Mouse (Mus musculus) kidney, embryonic 14.5 days (tissue): ENCODE measurements around the gene Polr1c. TPM values are rescaled to one million over a fixed set of nuclear protein-coding genes. Genes with fewer than 3 reads are reported as not detected.

Experiments
- ATAC-seq: fragments of 200-750 bp; cut with Nextera tagmentation; 2 replicates; pipeline ENCODE4 v1.8.0; 2017; ENCODE audit warnings: moderate number of reproducible peaks, mild to moderate bottlenecking, moderate TSS enrichment, moderate library complexity; ENCODE audit not compliant: low FRiP score, low TSS enrichment
- H3K27ac ChIP-seq: fragments of 300-500 bp; sonication (generic); 2 replicates; pipeline ENCODE4 v1.5.1; 2014; ENCODE audit warnings: low read depth, mild to moderate bottlenecking, low read length, moderate library complexity, mixed read lengths
- H3K27me3 ChIP-seq: fragments of 300-500 bp; sonication (generic); 2 replicates; pipeline ENCODE4 v1.6.1; 2014; ENCODE audit warnings: mild to moderate bottlenecking, low read length; ENCODE audit not compliant: control insufficient read depth, insufficient read depth
- H3K36me3 ChIP-seq: fragments of 300-500 bp; sonication (generic); 2 replicates; pipeline ENCODE4 v1.6.1; 2014; ENCODE audit warnings: low read length, mixed read lengths; ENCODE audit not compliant: control insufficient read depth, insufficient read depth
- H3K4me1 ChIP-seq: fragments of 300-500 bp; sonication (generic); 2 replicates; pipeline ENCODE4 v1.6.1; 2014; ENCODE audit warnings: low read length, mixed read lengths; ENCODE audit not compliant: control insufficient read depth, insufficient read depth
- H3K4me2 ChIP-seq: fragments of 300-500 bp; sonication (generic); replicated peaks from 2 replicates; pipeline ENCODE4 v1.6.1; 2014; ENCODE audit warnings: low read depth, mild to moderate bottlenecking, low read length
- H3K4me3 ChIP-seq: fragments of 300-500 bp; sonication (generic); 2 replicates; pipeline ENCODE4 v1.5.1; 2014; ENCODE audit warnings: mild to moderate bottlenecking, low read length
- H3K9ac ChIP-seq: fragments of 300-500 bp; sonication (generic); 2 replicates; pipeline ENCODE4 v1.6.1; 2014; ENCODE audit warnings: low read depth, mild to moderate bottlenecking, low read length, moderate library complexity
- H3K9me3 ChIP-seq: fragments of 300-500 bp; sonication (generic); 2 replicates; pipeline ENCODE4 v1.6.1; 2016; ENCODE audit warnings: low read length; ENCODE audit not compliant: control insufficient read depth
- WGBS: fragments of 180-500 bp; shearing (Covaris S2); extraction: QIAGEN DNeasy Blood & Tissue Kit; methylation state at CpG from one replicate; pipeline ENCODE4 v1.1.7; 2014; 5-methylcytosine and 5-hydroxymethylcytosine counted together
- polyA plus RNA-seq: library from polyadenylated mRNA; unstranded; fragments of >200 nt; fragmentation: Nextera tagmentation; extraction: Ambion mirVana; gene quantifications from 2 replicates; pipeline ENCODE4 v1.2.1, GENCODE M21; 2014

Gene Polr1c
- polyA plus RNA-seq, 1 experiment from 2014 or later: 114 TPM

- Histone ChIP-seq H3K4me3 (no peak overlapping the region), H3K27me3 (no peaks in the 10 kb centered on the region), H3K4me1 (peaks cover 11% of the 10 kb centered on the region), H3K9ac (no peak overlapping the region), H3K36me3 (peaks cover 48% of the 10 kb centered on the region), H3K4me2 (no peak overlapping the region), H3K9me3 (no peaks in the 10 kb centered on the region), H3K27ac (no peak overlapping the region)
- WGBS: 93% methylated on average over 12 of the region's 12 CpGs
- ATAC-seq: no peak
Measured at GRCm38 (mm10) chr17:46278011-46278765, 30.3 kb upstream of the Polr1c start.

GRCm38 (mm10) chr17:46277586-46277985 lies 29.7 kb upstream of the Polr1c start:
- no peak overlapping the region for H3K4me3 ChIP-seq
- H3K4me1 ChIP-seq: peaks cover 8% of the 10 kb centered on the region
- no peak overlapping the region for H3K4me2 ChIP-seq
- no peak overlapping the region for H3K9ac ChIP-seq
- 75% methylated on average over 4 of the region's 4 CpGs for WGBS
- H3K27me3 ChIP-seq: no peaks in the 10 kb centered on the region
- no peaks in the 10 kb centered on the region for H3K9me3 ChIP-seq
- peaks cover 48% of the 10 kb centered on the region for H3K36me3 ChIP-seq
- no peak for ATAC-seq
- no peak overlapping the region for H3K27ac ChIP-seq

GRCm38 (mm10) chr17:46275506-46275905 lies 27.7 kb upstream of the Polr1c start:
- H3K36me3 ChIP-seq: peaks cover 62% of the 10 kb centered on the region
- ATAC-seq: no peak
- WGBS: 91% methylated on average over 10 of the region's 10 CpGs

GRCm38 (mm10) chr17:46275034-46275433 lies 27.2 kb upstream of the Polr1c start:
- Histone ChIP-seq H3K9me3 (no peaks in the 10 kb centered on the region), H3K27ac (no peak overlapping the region), H3K4me3 (no peak overlapping the region), H3K4me1 (no peaks in the 10 kb centered on the region), H3K27me3 (no peaks in the 10 kb centered on the region), H3K36me3 (peaks cover 63% of the 10 kb centered on the region), H3K9ac (no peak overlapping the region), H3K4me2 (no peak overlapping the region)
- 83% methylated on average over 6 of the region's 6 CpGs for WGBS
- ATAC-seq: no peak

More at GRCm38 (mm10) chr17:46275506-46275905, 27.7 kb upstream of the Polr1c start:
- Histone ChIP-seq H3K4me1 (no peaks in the 10 kb centered on the region), H3K27ac (no peak overlapping the region), H3K9ac (no peak overlapping the region), H3K4me2 (no peak overlapping the region), H3K9me3 (no peaks in the 10 kb centered on the region), H3K4me3 (no peak overlapping the region), H3K27me3 (no peaks in the 10 kb centered on the region)

GRCm38 (mm10) chr17:46274465-46274864 lies 26.6 kb upstream of the Polr1c start:
- H3K27ac ChIP-seq: no peak overlapping the region
- H3K27me3 ChIP-seq: no peaks in the 10 kb centered on the region
- H3K9ac ChIP-seq: no peak overlapping the region
- H3K4me1 ChIP-seq: no peaks in the 10 kb centered on the region
- 59% methylated on average over 6 of the region's 6 CpGs for WGBS
- no peak overlapping the region for H3K4me3 ChIP-seq
- no peaks in the 10 kb centered on the region for H3K9me3 ChIP-seq
- ATAC-seq: no peak
- H3K36me3 ChIP-seq: peaks cover 61% of the 10 kb centered on the region
- no peak overlapping the region for H3K4me2 ChIP-seq

- Histone ChIP-seq H3K27me3 (no peaks in the 10 kb centered on the region), H3K9me3 (no peaks in the 10 kb centered on the region), H3K36me3 (peaks cover 55% of the 10 kb centered on the region), H3K4me1 (no peaks in the 10 kb centered on the region), H3K27ac (no peak overlapping the region), H3K9ac (no peak overlapping the region), H3K4me2 (no peak overlapping the region), H3K4me3 (no peak overlapping the region)
- WGBS: 80% methylated on average over 1 of the region's 1 CpGs
- no peak for ATAC-seq
Measured at GRCm38 (mm10) chr17:46273803-46274236, 26.0 kb upstream of the Polr1c start.

GRCm38 (mm10) chr17:46272675-46273074 lies 24.8 kb upstream of the Polr1c start:
- Histone ChIP-seq H3K27me3 (no peaks in the 10 kb centered on the region), H3K4me1 (no peaks in the 10 kb centered on the region), H3K9ac (no peak overlapping the region), H3K27ac (no peak overlapping the region), H3K4me2 (no peak overlapping the region), H3K9me3 (no peaks in the 10 kb centered on the region), H3K36me3 (peaks cover 50% of the 10 kb centered on the region), H3K4me3 (no peak overlapping the region)
- 81% methylated on average over 5 of the region's 5 CpGs for WGBS
- no peak for ATAC-seq

- no peak overlapping the region for H3K4me2 ChIP-seq
- ATAC-seq: no peak
- H3K4me3 ChIP-seq: no peak overlapping the region
- no peaks in the 10 kb centered on the region for H3K4me1 ChIP-seq
- no peaks in the 10 kb centered on the region for H3K27me3 ChIP-seq
- WGBS: 100% methylated on average over 2 of the region's 2 CpGs
- H3K27ac ChIP-seq: no peak overlapping the region
- H3K9me3 ChIP-seq: no peaks in the 10 kb centered on the region
- H3K36me3 ChIP-seq: peaks cover 49% of the 10 kb centered on the region
- no peak overlapping the region for H3K9ac ChIP-seq
Measured at GRCm38 (mm10) chr17:46272058-46272457, 24.2 kb upstream of the Polr1c start.

GRCm38 (mm10) chr17:46269771-46270534 lies 22.1 kb upstream of the Polr1c start:
- Histone ChIP-seq H3K9ac (no peak overlapping the region), H3K4me2 (no peak overlapping the region), H3K9me3 (no peaks in the 10 kb centered on the region), H3K4me3 (no peak overlapping the region), H3K4me1 (peaks cover 7% of the 10 kb centered on the region; the same call in 1 of the 2 replicates), H3K27me3 (no peaks in the 10 kb centered on the region), H3K27ac (no peak overlapping the region), H3K36me3 (peaks cover 62% of the 10 kb centered on the region)
- 87% methylated on average over 19 of the region's 19 CpGs for WGBS
- no peak for ATAC-seq
